In genomic region chr10:121569001-121569589, GRCm38 (mm10) we compare ENCODE assay signal across 7 mouse cellular contexts. TPM values are rescaled to one million over a fixed set of nuclear protein-coding genes. Genes with fewer than 3 reads are reported as not detected.
DNase-seq lines count a peak whose midpoint lies in the region; ATAC-seq and TF ChIP-seq lines count a peak whose summit lies in the region.

No protein-coding gene starts in this region.

- peak; percentile 97 for ATAC-seq in G1E (ENCODE audit: extremely low read depth, insufficient number of reproducible peaks, low FRiP score, poor library complexity, severe bottlenecking)
- ATAC-seq in hindbrain, embryonic 15.5 days (ENCODE audit: low FRiP score, low read depth) = peak; percentile 91
- ATAC-seq in midbrain, embryonic 14.5 days (ENCODE audit: low FRiP score, low TSS enrichment) = peak; percentile 94
- ATAC-seq in granulocyte monocyte progenitor cell, adult 5-6 weeks (replicated peaks; ENCODE audit: poor library complexity, severe bottlenecking) = no peak

- TF ChIP-seq CTCF in G1E (IDR thresholded peaks at IDR 0.05; ENCODE audit: low read depth, low read length) = no peak

- intact Hi-C loops in gastrocnemius, postnatal 36 days (cut with DNase I) = no loop called here

- H3K9me3 ChIP-seq in G1E (replicated peaks) = peaks cover 23% of the 10 kb centered on the region
- H3K9me3 ChIP-seq in hindbrain, embryonic 15.5 days = no peaks in the 10 kb centered on the region
- no peaks in the 10 kb centered on the region for H3K9me3 ChIP-seq in midbrain, embryonic 14.5 days (ENCODE audit: control insufficient read depth, low read length)

- H3K36me3 ChIP-seq in G1E (replicated peaks) = peaks cover 68% of the 10 kb centered on the region
- H3K36me3 ChIP-seq in hindbrain, embryonic 15.5 days = peaks cover 42% of the 10 kb centered on the region
- peaks cover 34% of the 10 kb centered on the region for H3K36me3 ChIP-seq in midbrain, embryonic 14.5 days (ENCODE audit: control insufficient read depth, insufficient read depth, low read length)

- peak overlapping the region; percentile 48 for H3K4me2 ChIP-seq in hindbrain, embryonic 15.5 days
- peak overlapping the region; percentile 52 for H3K4me2 ChIP-seq in midbrain, embryonic 14.5 days (ENCODE audit: low read length)

- DNase-seq in G1E (ENCODE audit: low spot score) = peak; percentile 81
- peak; percentile 56 for DNase-seq in c-Kit-positive CD71-positive TER-119-positive erythroid progenitor cells, embryonic 14.5 days (ENCODE audit: low spot score)
- DNase-seq in midbrain, embryonic 14.5 days = peak; percentile 87
- no peak for DNase-seq in natural killer cell, adult 2 months (ENCODE audit: low spot score in 2 of 2)
- DNase-seq in gastrocnemius, postnatal 36 days = no peak

- peak overlapping the region; percentile 49; the same call in 1 of the 2 replicates for H3K4me3 ChIP-seq in G1E (ENCODE audit: low read depth, low read length)
- peak overlapping the region; percentile 27 for H3K4me3 ChIP-seq in hindbrain, embryonic 15.5 days
- peak overlapping the region; percentile 20 for H3K4me3 ChIP-seq in midbrain, embryonic 14.5 days (replicated peaks; ENCODE audit: low read depth, low read length)

- 9% methylated on average over 23 of the region's 23 CpGs for WGBS in hindbrain, embryonic 15.5 days
- 2% methylated on average over 23 of the region's 23 CpGs for WGBS in midbrain, embryonic 14.5 days

- peaks cover 43% of the 10 kb centered on the region for H3K4me1 ChIP-seq in G1E (ENCODE audit: insufficient read depth, low read depth, low read length)
- H3K4me1 ChIP-seq in hindbrain, embryonic 15.5 days (replicated peaks) = peaks cover 13% of the 10 kb centered on the region
- H3K4me1 ChIP-seq in midbrain, embryonic 14.5 days (ENCODE audit: control insufficient read depth, insufficient read depth, low read length) = peaks cover 17% of the 10 kb centered on the region

- H3K9ac ChIP-seq in hindbrain, embryonic 15.5 days = peak overlapping the region; percentile 17; the same call in 1 of the 2 replicates
- H3K9ac ChIP-seq in midbrain, embryonic 14.5 days (replicated peaks; ENCODE audit: low read length) = peak overlapping the region; percentile 27; the same call in 1 of the 2 replicates

- H3K27me3 ChIP-seq in G1E (ENCODE audit: insufficient read depth, low read length) = no peaks in the 10 kb centered on the region
- H3K27me3 ChIP-seq in hindbrain, embryonic 15.5 days = no peaks in the 10 kb centered on the region
- H3K27me3 ChIP-seq in midbrain, embryonic 14.5 days (ENCODE audit: control insufficient read depth, insufficient read depth, low read length) = no peaks in the 10 kb centered on the region

- peak overlapping the region; percentile 79 for H3K27ac ChIP-seq in hindbrain, embryonic 15.5 days (replicated peaks)
- peak overlapping the region; percentile 84 for H3K27ac ChIP-seq in midbrain, embryonic 14.5 days (replicated peaks; ENCODE audit: low read depth, low read length)

RNA-seq across cellular contexts. Expression of gene Tbk1, which starts 17.5 kb away (rescaled TPM):
- total RNA-seq in G1E (2014; fragmentation: Nextera tagmentation) = 79.4 and 96.3 TPM in 2 replicates
- total RNA-seq in G1E (2017) = 98.3 and 107 TPM in 2 replicates
- polyA plus RNA-seq in G1E (2012) = 4.1 and 6.8 TPM in 2 replicates
- polyA plus RNA-seq in hindbrain, embryonic 15.5 days (2015; fragmentation: Nextera tagmentation; extraction: Ambion mirVana) = 27.3 and 28.4 TPM in 2 replicates
- 27.0 and 36.2 TPM in 2 replicates for polyA plus RNA-seq in midbrain, embryonic 14.5 days (2014; fragmentation: Nextera tagmentation; extraction: Ambion mirVana)
- total RNA-seq in granulocyte monocyte progenitor cell, adult 5-6 weeks (2014; fragmentation: Nextera tagmentation) = 69.1 and 70.9 TPM in 2 replicates
- total RNA-seq in granulocyte monocyte progenitor cell, adult 5-6 weeks (2017) = 53.0 and 67.7 TPM in 2 replicates
- 10 to 100 TPM in 1 of 2 experiments, 1 to 10 TPM in 1; 9.8 to 11.9 TPM for total RNA-seq in gastrocnemius, postnatal 36 days (2021)

RNA-seq across cellular contexts. Expression of gene Xpot, which starts 57.0 kb away (rescaled TPM):
- 87.0 and 107 TPM in 2 replicates for total RNA-seq in G1E (2014; fragmentation: Nextera tagmentation)
- total RNA-seq in G1E (2017) = 89.7 and 110 TPM in 2 replicates
- 21.1 and 116 TPM in 2 replicates for polyA plus RNA-seq in G1E (2012)
- polyA plus RNA-seq in hindbrain, embryonic 15.5 days (2015; fragmentation: Nextera tagmentation; extraction: Ambion mirVana) = 30.2 and 31.4 TPM in 2 replicates
- polyA plus RNA-seq in midbrain, embryonic 14.5 days (2014; fragmentation: Nextera tagmentation; extraction: Ambion mirVana) = 24.2 and 35.3 TPM in 2 replicates
- 69.6 and 73.3 TPM in 2 replicates for total RNA-seq in granulocyte monocyte progenitor cell, adult 5-6 weeks (2014; fragmentation: Nextera tagmentation)
- total RNA-seq in granulocyte monocyte progenitor cell, adult 5-6 weeks (2017) = 93.8 and 105 TPM in 2 replicates
- 10 to 100 TPM; 19.1 to 19.3 TPM for total RNA-seq in gastrocnemius, postnatal 36 days (2021)

Comparison
In these comparisons a context has a peak if more than half of its experiments do, and no peak if none do; other contexts are left out.
1. DNase-seq: peak in G1E (single experiment), c-Kit-positive CD71-positive TER-119-positive erythroid progenitor cells, embryonic 14.5 days (single experiment) and midbrain, embryonic 14.5 days (single experiment); none in natural killer cell, adult 2 months (0 of 2) and gastrocnemius, postnatal 36 days (0 of 2).
2. RNA of gene Tbk1, which starts 17.5 kb away (total RNA-seq): 79.4 to 107 TPM in G1E and 53.0 to 70.9 TPM in granulocyte monocyte progenitor cell, adult 5-6 weeks; 9.8 to 11.9 TPM in gastrocnemius, postnatal 36 days; every median in the first group is over 4 times any median in the second.
3. Peak in every context shown above with its lines, with median percentiles within 50 percentile points of each other: H3K4me3 ChIP-seq.